Mouse (Mus musculus): ENCODE data around the gene Trim25.
A peak's percentile ranks its signal among the peaks of the same experiment; 100 is the strongest.

Gene Trim25

DNA sequence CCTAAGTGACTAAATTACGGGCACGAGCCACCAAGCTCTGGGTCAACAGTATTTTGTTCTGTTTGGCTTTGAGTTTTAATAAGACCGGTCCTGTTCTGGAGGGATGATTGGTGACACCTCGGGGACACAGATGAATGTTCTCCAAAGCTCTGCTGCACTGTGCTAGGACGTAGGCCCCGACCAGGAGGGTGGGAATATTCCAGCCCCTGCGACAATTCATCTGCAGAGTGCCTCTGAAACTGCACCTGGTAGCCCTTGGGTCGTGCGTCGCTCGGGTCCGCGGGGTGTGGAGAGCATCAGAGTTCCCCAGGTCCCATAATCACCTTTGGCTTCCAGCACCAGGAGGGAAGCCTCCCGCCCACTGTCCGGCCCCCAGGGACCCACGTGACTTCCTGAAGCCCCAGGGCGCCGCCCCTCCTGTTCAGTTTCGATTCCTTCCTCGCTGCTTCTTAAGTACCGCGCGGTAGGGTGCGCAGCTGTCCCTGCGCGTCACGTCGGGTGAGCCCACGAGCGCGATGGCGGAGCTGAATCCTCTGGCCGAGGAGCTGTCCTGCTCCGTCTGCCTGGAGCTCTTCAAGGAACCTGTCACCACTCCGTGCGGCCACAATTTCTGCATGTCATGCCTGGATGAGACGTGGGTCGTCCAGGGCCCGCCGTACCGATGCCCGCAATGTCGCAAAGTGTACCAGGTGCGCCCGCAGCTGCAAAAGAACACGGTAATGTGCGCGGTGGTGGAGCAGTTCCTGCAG is at the start of gene Trim25:
TSS of gene Trim25 (plus strand) at position 403 of the 749 bp plus-strand sequence.
- peak; percentile 96 for DNase-seq (ENCODE audit: inconsistent ontology term)

DNA sequence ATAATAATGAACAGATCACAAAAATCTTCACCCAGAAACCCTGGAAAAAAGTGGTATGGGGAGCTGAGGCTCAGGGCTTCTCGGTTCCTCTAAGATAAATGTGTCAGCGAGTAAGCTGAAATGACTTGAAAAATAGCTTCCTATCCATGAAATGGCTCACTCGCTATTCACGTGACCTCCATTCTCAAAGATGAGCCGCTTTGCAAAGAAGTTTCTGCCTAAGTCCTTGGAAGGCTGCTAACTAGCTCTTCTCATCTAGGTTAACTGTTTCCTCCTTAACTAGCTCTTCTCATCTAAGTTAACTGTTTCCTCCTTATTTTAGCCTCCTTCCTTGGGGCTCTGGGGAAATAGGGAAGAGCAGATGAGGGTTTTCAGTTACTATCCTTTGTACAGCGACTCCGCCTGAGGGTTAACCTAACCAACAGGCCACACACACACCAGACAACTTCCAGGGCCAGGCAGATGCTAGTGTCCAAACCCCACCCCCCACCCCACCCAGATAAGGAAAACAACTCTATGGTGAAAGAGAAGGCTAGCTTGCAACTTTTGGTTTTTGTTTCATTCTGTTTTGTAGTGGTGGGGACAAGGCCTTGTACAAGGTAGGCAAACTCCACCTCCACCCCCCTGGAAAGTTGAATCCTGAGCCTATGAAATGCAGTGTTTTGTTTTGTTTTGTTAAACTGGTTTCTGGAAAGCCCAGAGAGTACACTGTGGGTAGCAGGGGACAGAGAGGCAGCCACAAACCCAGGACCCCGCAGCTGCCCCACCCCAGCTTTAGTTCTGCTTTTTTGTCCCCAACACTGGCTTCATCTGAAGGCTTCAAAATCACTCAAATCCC is 49.2 kb upstream of the Trim25 start:
- DNase-seq (ENCODE audit: inconsistent ontology term) = no peak

DNA sequence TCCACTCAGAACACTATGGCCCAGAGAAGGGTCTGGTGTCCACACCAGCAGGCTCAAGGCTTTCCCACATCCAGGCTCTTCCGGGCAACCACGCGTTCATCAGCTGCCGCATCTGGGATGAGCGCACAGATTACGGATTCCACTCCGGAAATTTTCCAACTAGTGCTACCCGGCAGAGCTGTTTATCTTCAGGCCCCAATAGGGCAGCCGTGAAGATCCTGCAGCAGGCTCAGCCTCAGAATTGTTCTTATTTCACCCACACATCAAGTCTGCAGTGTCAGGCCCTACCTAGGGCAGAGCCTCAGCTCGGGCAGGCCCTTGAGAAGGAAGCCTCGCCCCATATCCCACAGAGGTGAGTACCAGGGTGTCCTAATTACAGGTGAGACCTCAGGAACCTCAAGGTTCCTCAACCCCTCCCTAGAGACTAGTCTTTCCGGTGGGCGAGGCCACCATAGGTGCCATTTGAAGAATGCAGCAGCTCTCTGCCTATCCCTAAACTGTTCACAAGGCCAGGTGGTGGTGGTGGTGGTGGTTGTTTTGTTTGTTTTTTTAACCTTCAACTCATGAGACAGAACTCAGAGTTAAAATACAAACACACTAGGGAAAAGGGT is 48.4 kb upstream of the Trim25 start:
- no peak for DNase-seq (ENCODE audit: inconsistent ontology term)

DNA sequence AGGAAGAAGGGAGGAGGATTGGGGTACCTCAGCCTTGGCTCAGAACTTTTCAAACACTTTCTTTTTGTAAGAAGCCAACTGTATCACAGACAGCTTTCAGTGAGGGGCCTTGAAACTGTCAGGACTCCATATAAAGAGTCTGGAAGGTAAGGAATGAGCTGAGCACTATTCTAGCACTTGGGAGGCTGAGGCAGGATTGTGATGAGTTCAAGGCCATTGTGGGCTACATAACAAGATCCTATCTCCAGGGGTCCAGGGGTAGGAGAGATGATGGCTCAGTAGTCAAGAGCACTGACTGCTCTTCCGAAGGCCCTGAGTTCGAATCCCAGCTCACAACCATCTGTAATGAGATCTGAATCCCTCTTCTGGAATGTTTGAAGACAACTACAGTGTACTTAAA is 47.6 kb upstream of the Trim25 start:
- DNase-seq (ENCODE audit: inconsistent ontology term) = no peak

DNA sequence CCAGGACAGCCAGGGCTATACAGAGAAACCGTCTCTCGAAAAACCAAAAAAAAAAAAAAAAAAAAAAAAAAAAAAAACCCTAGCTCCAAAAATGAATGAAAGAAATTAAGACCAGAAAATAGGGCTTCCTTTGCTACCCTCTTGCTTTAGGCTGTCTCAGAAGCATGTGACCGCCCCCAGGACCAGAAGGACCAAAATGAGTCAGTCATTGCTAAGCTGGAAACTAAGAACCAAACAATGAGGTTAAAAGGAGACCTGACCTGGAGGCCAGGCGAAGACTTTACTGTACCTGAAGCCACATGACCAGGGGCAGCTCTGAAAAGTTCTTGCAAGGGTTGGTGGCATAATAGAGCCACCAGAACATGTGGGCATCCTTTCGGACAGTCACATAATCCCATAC is 47.1 kb upstream of the Trim25 start:
- DNase-seq (ENCODE audit: inconsistent ontology term) = no peak

DNA sequence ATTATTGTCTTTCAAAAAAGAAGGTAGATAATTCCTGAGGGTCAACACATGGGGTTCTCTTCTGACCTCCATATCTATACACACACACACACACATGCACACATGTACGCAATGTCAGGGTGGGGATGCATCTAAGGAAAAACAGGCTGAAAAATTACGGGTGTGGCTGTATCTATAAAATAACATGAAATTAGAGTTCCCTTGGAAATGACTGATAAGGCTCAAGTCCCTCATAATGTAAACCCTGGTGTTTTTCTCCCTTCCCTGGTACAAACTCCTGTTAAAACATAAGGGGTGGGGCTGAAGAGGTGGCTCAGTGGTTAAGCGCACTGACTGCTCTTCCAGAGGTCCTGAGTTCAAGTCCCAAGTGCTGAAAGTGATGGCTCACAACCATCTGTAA is 45.6 kb upstream of the Trim25 start:
- no peak for DNase-seq (ENCODE audit: inconsistent ontology term)

DNA sequence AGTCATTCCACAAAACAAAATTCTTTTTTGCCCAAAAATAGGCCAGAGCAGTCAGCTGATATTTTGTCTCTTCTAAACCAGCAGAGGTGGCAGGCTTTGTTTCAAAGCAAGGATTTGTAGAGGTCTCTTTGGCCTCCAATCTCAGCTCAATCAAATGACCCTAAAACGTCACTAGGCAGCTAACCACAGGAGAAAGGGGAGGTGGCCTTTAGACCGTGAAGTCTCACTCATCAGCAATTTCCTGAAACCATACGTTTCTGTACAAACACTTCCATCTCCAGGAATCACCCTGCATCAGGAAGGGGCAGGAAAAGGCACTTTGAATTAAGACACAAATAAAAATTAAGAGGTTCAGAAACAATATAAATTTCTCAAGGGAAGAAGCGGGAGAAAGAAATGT is 44.4 kb upstream of the Trim25 start:
- peak; percentile 80 for DNase-seq (ENCODE audit: inconsistent ontology term)

DNA sequence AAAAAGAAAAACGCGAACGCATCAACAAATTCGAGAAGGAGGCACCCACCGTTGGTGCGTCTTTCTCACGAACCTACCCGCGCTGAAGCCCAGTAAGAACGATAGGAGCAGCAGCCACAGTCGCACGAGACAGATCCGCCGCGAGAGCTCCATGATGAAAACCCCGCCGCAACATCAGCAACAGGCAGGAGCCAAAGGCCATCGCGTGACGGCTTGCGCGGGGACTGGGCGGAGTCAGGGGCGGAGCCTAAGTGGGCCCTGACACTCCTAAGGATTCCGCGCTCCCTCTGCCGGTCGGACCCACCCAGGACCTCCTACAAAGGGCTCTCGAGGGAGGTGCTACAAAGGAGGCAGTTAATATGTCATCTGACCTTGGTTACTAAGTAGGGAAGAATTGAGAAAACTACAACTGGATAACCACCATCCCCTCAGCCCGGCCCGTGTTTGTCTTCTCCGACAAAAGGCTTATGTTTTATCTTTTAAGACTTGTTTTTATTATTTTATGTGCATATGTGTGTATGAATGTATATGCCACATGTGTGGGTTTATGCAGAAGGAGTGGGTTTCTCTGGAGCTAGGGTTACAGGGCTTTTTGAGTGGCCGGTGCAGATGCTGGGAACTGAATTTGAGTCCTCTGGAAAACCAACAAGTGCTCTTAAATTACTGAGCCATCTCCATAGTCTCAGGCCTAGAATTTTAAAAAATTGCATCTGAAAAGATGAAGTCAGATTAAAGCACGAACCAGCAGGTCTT is 43.8 kb upstream of the Trim25 start, which contains the start of gene Scpep1:
TSS of gene Scpep1 (minus strand) at position 249 of the 753 bp plus-strand sequence.
- DNase-seq (ENCODE audit: inconsistent ontology term) = peak; percentile 99

DNA sequence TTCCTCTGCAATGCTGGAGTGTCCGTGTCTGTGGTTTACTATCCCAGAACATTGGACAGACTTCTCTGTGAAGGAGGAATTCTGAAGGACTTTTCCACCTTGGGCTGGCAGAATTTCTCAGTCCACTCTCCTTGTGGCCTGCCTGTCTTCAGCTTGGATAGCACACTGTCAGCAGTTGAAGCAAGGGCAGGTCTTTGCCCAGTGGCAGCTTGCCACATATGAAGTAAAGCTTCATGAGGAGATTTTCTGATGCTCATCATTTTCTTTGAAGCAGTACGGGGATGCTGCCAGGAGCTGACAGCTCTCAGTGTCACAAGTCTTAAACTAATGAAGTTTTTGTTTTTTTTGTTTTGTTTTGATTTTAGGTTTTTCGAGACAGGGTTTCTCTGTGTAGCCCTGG is 40.3 kb upstream of the Trim25 start:
- DNase-seq (ENCODE audit: inconsistent ontology term) = no peak

DNA sequence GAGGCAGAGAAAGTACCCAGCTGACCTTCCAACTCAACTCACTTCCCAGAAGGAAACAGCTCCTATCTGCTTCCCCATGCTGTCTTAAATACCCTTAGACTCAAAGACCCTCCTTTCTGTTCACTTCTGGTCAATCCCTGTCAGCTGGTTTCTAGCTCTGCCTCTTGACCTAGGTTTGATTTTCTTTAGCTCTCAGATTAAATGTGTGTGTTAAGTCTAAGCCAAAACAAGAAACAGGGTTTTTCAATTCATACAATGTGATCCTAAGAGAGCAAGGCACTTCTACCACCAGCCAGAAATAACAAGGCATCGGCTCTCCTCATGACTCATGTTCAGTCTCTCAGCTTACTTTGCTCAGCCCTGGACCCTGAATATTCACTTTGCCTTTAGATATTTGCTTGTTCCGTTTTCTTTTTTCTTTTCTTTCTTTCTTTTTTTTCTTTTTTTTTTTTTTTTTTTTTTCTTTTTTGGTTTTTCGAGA is 32.3 kb upstream of the Trim25 start, which contains the start of gene Elobl:
TSS of gene Elobl (minus strand) at position 51 of the 481 bp plus-strand sequence.
- DNase-seq (ENCODE audit: inconsistent ontology term) = no peak

DNA sequence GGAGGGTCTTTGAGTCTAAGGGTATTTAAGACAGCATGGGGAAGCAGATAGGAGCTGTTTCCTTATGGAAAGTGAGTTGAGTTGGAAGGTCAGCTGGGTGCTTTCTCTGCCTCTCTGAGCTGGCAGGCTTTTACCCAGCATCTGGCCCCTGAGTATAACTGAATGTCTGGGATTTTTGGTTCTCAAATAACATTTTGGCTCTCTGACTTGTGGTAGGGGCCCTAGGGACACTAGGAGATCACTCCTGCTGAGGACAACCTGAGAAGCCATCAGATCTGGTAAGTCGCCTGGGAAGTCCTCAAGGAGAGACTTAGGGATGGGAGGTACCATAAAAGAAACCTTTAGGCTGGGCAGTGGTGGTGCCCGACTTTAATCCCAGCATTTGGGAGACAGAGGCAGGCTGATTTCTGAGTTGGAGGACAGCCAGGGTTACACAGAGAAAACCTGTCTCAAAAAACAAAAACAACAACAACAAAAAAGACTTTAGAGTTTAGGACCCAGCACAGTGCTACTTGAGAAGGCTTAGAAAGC is 28.9 kb upstream of the Trim25 start, which contains the start of gene Coil:
TSS of gene Coil (plus strand) at position 51 of the 531 bp plus-strand sequence.
- no peak for DNase-seq (ENCODE audit: inconsistent ontology term)

DNA sequence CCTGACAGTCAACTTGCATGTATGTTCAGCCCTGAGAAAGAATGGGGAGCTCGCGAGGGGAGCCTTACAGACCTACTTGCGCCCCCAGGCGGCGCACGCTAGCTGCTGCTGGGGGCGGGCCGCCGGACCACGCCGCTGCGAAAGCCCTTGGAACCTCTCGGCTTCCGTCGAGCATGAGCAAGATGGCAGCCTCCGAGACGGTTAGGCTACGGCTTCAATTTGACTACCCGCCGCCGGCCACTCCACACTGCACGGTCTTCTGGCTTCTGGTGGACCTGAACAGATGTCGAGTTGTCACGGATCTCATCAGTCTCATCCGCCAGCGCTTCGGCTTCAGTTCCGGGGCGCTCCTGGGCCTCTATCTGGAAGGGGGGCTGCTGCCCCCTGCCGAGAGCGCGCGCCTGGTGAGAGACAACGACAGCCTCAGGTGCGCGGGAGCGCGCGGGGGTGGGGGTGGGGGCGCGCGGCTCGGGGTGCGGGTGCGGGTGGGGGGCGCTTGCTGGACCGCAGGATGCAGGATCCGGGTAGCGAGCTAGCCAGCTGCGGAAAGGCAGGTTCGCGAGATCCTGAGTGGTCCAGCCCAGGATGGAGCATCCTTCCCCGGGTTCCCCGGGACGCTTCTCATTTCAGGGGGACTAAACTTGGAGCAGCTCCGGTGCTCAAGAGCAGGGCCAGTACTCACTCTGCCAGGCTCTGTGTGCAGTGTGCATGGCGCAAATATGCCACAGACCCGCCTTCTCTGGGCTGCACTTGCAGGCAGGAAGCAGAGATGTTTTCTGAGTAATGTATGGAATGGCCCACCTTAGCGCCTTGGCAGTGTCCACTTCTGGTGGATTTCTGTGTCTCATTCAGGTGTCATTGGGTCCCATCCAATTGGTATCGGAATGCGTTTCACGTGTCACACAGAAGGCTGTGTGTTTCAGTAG is 25.1 kb upstream of the Trim25 start:
- peak; percentile 93 for DNase-seq (ENCODE audit: inconsistent ontology term)

DNA sequence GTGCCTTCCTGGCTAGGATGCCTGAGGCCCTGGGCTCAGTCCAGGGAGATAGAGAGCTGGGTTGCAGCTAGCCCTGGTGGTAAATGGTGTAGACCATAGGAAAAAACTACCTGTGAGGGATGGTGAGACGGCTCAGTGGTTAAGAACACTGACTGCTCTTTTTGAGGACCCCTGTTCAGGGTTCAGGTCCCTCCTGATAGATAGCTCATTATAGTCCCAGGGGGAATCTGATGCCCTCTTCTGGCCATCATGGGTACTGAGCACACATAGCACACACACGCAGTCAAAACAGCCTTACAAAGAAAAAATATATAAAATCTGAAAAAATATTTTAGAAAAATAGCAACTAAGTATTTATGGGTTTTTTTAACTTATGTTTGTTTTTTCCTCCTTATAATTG is 22.9 kb upstream of the Trim25 start:
- no peak for DNase-seq (ENCODE audit: inconsistent ontology term)

DNA sequence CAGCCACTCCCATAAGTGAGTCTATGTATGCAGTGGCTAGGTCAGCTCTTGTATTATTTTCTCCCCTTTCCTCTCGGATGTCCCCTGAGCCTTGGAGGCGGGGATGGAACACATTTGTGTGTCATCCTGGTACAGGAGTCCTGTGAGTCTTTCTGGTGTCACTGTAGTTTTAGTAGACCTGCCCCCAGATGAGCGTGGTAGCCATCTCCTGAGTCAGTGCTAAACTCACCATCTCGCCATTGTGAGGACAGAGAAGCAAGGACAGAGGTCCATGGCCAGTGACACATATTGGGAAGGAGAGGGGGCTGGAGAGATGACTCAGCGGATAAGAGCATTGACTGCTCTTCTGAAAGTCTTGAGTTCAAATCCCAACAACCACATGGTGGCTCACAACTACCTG is 22.0 kb upstream of the Trim25 start:
- no peak for DNase-seq (ENCODE audit: inconsistent ontology term)

DNA sequence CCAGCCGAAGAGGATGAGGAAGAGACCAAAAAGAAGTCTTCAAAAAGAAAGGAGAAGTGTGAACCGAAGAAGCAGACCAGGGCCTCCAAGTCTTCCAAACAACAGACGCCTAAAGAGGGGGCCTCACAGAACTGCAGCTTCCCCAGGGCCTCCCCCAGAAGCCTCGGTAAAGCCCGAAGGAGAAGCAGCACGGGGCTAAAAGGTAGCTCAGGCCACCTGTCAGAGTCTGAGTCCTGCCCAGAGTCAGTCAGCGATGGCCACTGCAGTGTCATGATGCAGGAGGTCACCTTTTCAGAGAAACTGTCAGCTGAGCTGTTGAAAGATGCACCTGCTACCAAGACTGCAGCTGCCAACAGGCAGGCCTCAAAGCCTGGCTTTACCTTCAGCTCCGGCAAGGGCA is 17.8 kb upstream of the Trim25 start:
- DNase-seq (ENCODE audit: inconsistent ontology term) = no peak

DNA sequence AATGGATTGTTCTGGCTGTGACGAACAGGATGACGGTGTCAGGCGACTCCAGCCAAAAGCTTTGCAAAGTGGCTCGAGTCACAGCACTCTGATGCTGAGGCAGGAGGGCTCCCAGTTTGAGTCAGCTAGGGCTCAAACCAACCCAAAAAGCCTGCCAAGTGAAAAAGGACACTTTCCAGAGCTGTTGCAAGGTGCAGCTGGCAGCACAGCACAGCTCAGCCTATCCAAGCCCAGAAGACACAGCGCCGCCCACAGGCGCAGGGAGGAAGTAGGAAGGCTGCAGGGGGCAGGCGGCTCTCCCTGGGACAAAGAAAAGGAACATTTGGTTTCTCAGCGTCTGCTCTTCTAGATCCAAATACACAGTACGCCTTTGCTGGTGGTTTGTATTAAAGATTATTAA is 12.6 kb upstream of the Trim25 start:
- no peak for DNase-seq (ENCODE audit: inconsistent ontology term)

DNA sequence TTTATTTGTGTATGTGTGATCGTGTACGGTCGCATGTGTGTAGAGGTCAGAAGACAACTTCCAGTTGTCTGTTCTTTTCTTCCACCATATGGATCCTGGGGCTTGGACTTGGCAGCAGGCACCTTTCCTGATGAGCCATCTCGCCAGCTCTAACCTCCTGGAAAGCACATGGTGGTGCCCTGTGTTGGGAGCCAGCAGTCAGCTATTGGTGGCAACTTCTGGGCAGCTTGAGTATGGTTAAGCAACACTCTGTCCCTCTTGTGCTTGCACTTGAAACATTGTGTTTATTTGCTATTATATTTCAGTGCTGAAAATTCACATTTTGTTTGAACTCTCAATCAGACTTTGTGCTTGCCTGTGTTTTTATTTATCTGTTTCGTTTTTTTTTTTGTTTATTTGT is 10.2 kb upstream of the Trim25 start:
- no peak for DNase-seq (ENCODE audit: inconsistent ontology term)

DNA sequence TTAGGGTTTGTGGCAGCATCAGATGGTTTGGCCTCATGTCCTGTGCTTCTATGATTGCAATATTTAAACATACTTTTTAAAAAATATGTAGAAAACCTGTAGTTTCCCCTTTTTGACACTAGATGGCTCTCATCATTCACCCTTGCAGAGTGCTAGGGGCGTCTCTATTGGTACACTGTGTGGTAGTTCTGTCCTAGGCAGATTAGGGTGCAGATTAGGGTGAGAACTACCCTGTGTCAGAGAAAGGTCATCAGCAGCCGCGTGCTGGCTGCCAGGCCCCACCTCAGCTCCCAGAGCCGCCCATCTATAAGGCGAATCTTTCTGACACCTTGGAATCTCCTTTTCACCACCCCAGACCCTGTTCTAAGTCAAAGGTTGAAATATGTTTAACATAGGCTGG is 9.6 kb upstream of the Trim25 start:
- DNase-seq (ENCODE audit: inconsistent ontology term) = no peak

DNA sequence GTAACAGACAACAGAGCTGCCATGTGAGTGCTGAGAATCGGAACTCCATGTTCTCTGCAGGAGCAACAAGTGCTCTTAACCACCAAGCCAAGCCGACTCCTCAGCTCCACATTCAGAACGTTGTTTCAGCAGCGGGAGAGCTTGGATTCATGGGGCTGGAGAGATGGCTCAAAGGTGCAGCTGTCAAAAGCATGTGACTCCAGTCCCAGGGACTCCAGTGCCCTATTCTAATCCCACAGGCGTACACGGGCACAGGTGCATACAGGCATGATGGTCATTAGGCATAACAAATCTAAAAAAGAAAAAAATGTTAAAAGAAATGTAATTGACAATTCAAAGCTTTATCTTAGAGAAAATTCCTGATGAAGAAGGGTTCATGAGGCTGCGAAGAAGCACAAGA is 6.0 kb upstream of the Trim25 start:
- DNase-seq (ENCODE audit: inconsistent ontology term) = no peak

DNA sequence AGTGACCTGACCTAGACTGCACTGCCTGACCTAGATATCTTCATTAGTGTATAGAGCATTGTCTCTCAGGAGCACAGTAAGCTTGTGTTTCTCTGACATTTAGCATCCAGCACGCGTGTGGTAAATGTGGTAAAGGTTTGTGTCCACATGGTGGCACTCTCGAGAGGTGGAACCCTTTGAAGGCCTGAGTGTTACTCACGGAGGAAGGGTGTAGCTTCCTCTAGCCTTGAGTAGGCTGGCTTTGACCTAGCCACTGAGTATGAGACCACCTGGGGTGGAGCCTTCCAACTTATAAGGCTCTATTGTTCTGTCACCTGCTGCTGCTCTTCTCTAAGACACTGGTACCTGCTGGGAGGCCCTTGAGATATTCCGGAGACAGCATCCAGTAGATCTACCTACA is 5.6 kb upstream of the Trim25 start:
- DNase-seq (ENCODE audit: inconsistent ontology term) = no peak

Data from Muller cell, postnatal 12 days (primary cell).